In genomic region chr8:116621158-116621961, GRCm38 (mm10) we compare ENCODE assay signal across 11 mouse cellular contexts.
DNase-seq lines count a peak whose midpoint lies in the region; ATAC-seq and TF ChIP-seq lines count a peak whose summit lies in the region.
"Had no signal": no experiment of that assay in that cellular context is flagged by ENCODE, and none has a peak within 500 bp of the region (broad histone marks: within the 10 kb centered on the region; RNA-seq: fewer than 3 reads in every experiment).

No protein-coding gene starts in this region.

- DNase-seq in lung, embryonic 14.5 days: peak; percentile 74
- no peak for DNase-seq in lung, adult 18-20 months
- DNase-seq in layer of hippocampus, adult 8-10 months (ENCODE audit: low spot score in 2 of 2): peak; percentile 67 to 73
- no peak for DNase-seq in adrenal gland, adult (ENCODE audit: inconsistent age in 2 of 2, low spot score in 1 of 2)

- no peaks in the 10 kb centered on the region for H3K4me1 ChIP-seq in lung, embryonic 14.5 days (ENCODE audit: insufficient read depth)
- peaks cover 10% of the 10 kb centered on the region; the same call in 1 of the 2 replicates for H3K4me1 ChIP-seq in embryonic facial prominence, embryonic 15.5 days
- peaks cover 39% of the 10 kb centered on the region for H3K4me1 ChIP-seq in olfactory bulb, adult 2 months (ENCODE audit: control insufficient read depth, insufficient read depth, low read length)
- no peaks in the 10 kb centered on the region; the same call in 1 of the 2 replicates for H3K4me1 ChIP-seq in intestine, embryonic 16.5 days (ENCODE audit: control insufficient read depth, insufficient read depth, low read length)
- H3K4me1 ChIP-seq: heart, embryonic 15.5 days had no signal

- no peak for TF ChIP-seq POLR2A in olfactory bulb, adult 2 months (IDR thresholded peaks at IDR 0.05; ENCODE audit: insufficient read depth, low read depth, low read length)

- no peak overlapping the region for H3K27ac ChIP-seq in lung, embryonic 14.5 days (ENCODE audit: low read depth)
- H3K27ac ChIP-seq in embryonic facial prominence, embryonic 15.5 days (replicated peaks): no peak overlapping the region
- H3K27ac ChIP-seq in olfactory bulb, adult 2 months (ENCODE audit: insufficient read depth, low read depth, low read length): peak overlapping the region; percentile 22
- no peak overlapping the region for H3K27ac ChIP-seq in intestine, embryonic 16.5 days (ENCODE audit: low read length)
- H3K27ac ChIP-seq: heart, embryonic 15.5 days; kidney, postnatal 0 days had no signal

- peak; percentile 66; the same call in 1 of the 2 replicates for ATAC-seq in lung, embryonic 14.5 days (ENCODE audit: insufficient read depth)
- ATAC-seq in embryonic facial prominence, embryonic 15.5 days (ENCODE audit: insufficient number of reproducible peaks, low FRiP score, low TSS enrichment, low read depth): peak; percentile 46; the same call in 1 of the 2 replicates
- ATAC-seq in granulocyte monocyte progenitor cell, adult 5-6 weeks (replicated peaks; ENCODE audit: poor library complexity, severe bottlenecking): no peak
- no peak for ATAC-seq in intestine, embryonic 16.5 days
- ATAC-seq: CD4-positive, CD25-positive, alpha-beta regulatory T cell, adult 4 months had no signal

- no peaks in the 10 kb centered on the region for H3K9me3 ChIP-seq in lung, embryonic 14.5 days (ENCODE audit: low read depth, low read length)
- no peaks in the 10 kb centered on the region for H3K9me3 ChIP-seq in embryonic facial prominence, embryonic 15.5 days (replicated peaks)
- no peaks in the 10 kb centered on the region for H3K9me3 ChIP-seq in intestine, embryonic 16.5 days (ENCODE audit: control insufficient read depth, low read length)
- H3K9me3 ChIP-seq: heart, embryonic 15.5 days had no signal

- no peak overlapping the region for H3K4me3 ChIP-seq in lung, embryonic 14.5 days (ENCODE audit: low read depth, low read length)
- H3K4me3 ChIP-seq in embryonic facial prominence, embryonic 15.5 days (replicated peaks): no peak overlapping the region
- no peak overlapping the region for H3K4me3 ChIP-seq in olfactory bulb, adult 2 months (ENCODE audit: insufficient read depth, low read depth, low read length)
- no peak overlapping the region for H3K4me3 ChIP-seq in intestine, embryonic 16.5 days (ENCODE audit: low read length)
- H3K4me3 ChIP-seq: heart, embryonic 15.5 days had no signal

- no peak overlapping the region for H3K4me2 ChIP-seq in lung, embryonic 14.5 days
- H3K4me2 ChIP-seq in embryonic facial prominence, embryonic 15.5 days (replicated peaks): no peak overlapping the region
- no peak overlapping the region for H3K4me2 ChIP-seq in intestine, embryonic 16.5 days (ENCODE audit: low read depth, low read length)
- H3K4me2 ChIP-seq: heart, embryonic 15.5 days had no signal

- H3K36me3 ChIP-seq in lung, embryonic 14.5 days (ENCODE audit: insufficient read depth): no peaks in the 10 kb centered on the region
- no peaks in the 10 kb centered on the region for H3K36me3 ChIP-seq in embryonic facial prominence, embryonic 15.5 days
- no peaks in the 10 kb centered on the region for H3K36me3 ChIP-seq in intestine, embryonic 16.5 days (ENCODE audit: control insufficient read depth, insufficient read depth, low read length)
- H3K36me3 ChIP-seq: heart, embryonic 15.5 days had no signal

- no peaks in the 10 kb centered on the region for H3K27me3 ChIP-seq in lung, embryonic 14.5 days (ENCODE audit: insufficient read depth, low read length)
- H3K27me3 ChIP-seq in embryonic facial prominence, embryonic 15.5 days: no peaks in the 10 kb centered on the region
- H3K27me3 ChIP-seq in intestine, embryonic 16.5 days (replicated peaks; ENCODE audit: control insufficient read depth, insufficient read depth, low read length): no peaks in the 10 kb centered on the region
- H3K27me3 ChIP-seq: heart, embryonic 15.5 days had no signal

- no peak overlapping the region for H3K9ac ChIP-seq in lung, embryonic 14.5 days
- no peak overlapping the region for H3K9ac ChIP-seq in embryonic facial prominence, embryonic 15.5 days
- no peak overlapping the region for H3K9ac ChIP-seq in intestine, embryonic 16.5 days (ENCODE audit: low read depth, low read length)
- H3K9ac ChIP-seq: heart, embryonic 15.5 days had no signal

- TF ChIP-seq CTCF in lung, embryonic 14.5 days (IDR thresholded peaks at IDR 0.05; ENCODE audit: low read depth): no peak
- no peak for TF ChIP-seq CTCF in olfactory bulb, adult 2 months (IDR thresholded peaks at IDR 0.05; ENCODE audit: insufficient read depth, low read depth, low read length)

- 43% methylated on average over 21 of the region's 21 CpGs for WGBS in lung, embryonic 14.5 days
- 46% methylated on average over 21 of the region's 21 CpGs for WGBS in embryonic facial prominence, embryonic 15.5 days
- WGBS in olfactory bulb, adult 2 months: 48% methylated on average over 21 of the region's 21 CpGs
- 49% methylated on average over 21 of the region's 21 CpGs for WGBS in intestine, embryonic 16.5 days

Comparison
In these comparisons a context has a peak if more than half of its experiments do, and no peak if none do; other contexts are left out.
1. DNase-seq: peak in lung, embryonic 14.5 days (single experiment) and layer of hippocampus, adult 8-10 months (2 of 2); none in lung, adult 18-20 months (0 of 2) and adrenal gland, adult (0 of 2).
2. ATAC-seq: peak in lung, embryonic 14.5 days (single experiment) and embryonic facial prominence, embryonic 15.5 days (single experiment); none in granulocyte monocyte progenitor cell, adult 5-6 weeks (single experiment) and intestine, embryonic 16.5 days (single experiment).